Mouse (Mus musculus) erythroblast, embryonic 14.5 days (primary cell): ENCODE measurements around the gene Angptl3.

ENCODE experiments used
- GATA1 ChIP-seq: IDR thresholded peaks from 2 replicates; pipeline ENCODE4 v1.6.1; 2012; ENCODE audit warnings: low read length, inconsistent platforms, mixed read lengths
- TAL1 ChIP-seq: IDR thresholded peaks from 3 replicates; pipeline ENCODE4 v1.6.1; 2012; ENCODE audit warnings: low read length, inconsistent platforms, mixed read lengths

DNA sequence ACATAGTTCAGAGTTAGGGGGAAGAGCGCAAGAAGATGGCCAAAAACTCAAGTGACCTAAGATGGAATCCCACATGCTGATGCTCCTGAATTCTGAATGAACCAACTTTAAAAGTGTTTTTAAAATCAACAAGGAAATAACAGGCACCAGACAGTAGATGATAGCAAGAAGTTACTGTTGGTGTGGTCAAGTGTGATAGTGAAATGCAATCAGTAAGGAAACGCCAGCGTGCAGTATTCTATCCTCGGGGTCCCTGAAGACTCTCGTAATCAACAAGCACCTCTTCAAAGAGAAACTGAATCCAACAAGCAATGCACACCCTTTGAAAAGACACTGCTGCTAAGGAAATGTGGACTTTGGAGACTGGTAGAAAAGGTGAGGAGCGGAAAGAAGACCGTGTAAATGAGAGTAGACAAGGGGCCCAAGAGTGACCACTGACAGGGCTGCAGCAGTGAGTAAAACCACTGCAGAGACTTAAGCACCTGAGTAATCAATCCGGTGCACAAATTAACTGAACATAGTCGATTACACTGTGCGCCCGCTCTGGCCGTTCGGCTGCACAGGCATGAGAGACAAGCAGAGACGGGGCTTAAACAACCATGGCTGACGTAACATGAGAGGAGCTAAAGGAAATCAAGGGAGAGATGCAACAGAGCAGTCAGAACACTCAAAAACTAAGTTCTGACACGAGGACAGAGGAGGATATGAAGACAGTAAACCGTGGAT lies 57.2 kb downstream of the Angptl3 start:
- TF ChIP-seq GATA1 (no peak), TAL1 (no peak)
